Mouse (Mus musculus): ENCODE measurements around the gene Haus8. TPM values are rescaled to one million over a fixed set of nuclear protein-coding genes. Genes with fewer than 3 reads are reported as not detected.
"Not testable (repeated sequence)": the region's sequence is repeated elsewhere in the genome, so short reads cannot be mapped to it uniquely, and the experiment has no call there.

The Haus8 gene
- polyA plus RNA-seq, 1 experiment from 2014 or later: 66.3 TPM

DNA sequence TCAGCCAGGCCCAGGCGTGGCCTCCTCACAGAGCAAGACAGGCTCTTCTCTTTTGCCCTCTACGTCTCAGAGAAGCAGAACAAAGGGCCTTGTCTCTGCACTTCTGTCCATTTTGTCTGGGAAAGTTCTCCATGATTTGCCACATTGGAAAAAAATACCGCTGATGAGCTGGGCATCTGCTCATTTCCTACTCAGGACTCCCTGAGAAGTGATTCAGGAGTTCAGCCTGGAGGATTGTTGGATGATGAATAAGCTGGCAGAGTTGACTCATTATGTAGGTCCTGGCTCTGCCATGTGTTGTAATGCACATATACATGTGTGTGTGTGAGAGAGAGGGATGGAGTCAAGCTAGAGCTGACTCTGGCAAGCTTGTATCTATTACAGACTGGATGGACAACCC, 3.4 kb upstream of the Haus8 start:
- peaks cover 22% of the 10 kb centered on the region for H3K4me1 ChIP-seq
- H3K27me3 ChIP-seq (replicated peaks; ENCODE audit: low read depth, poor library complexity, severe bottlenecking): no peaks in the 10 kb centered on the region
- H3K36me3 ChIP-seq (replicated peaks): peaks cover 7% of the 10 kb centered on the region; the same call in 1 of the 2 replicates
- 88% methylated on average over 3 of the region's 3 CpGs for WGBS
- DNase-seq (ENCODE audit: low spot score): no peak
- no peak overlapping the region for H3K27ac ChIP-seq (replicated peaks)
- no peaks in the 10 kb centered on the region for H3K9me3 ChIP-seq
- no peak overlapping the region for H3K4me3 ChIP-seq

DNA sequence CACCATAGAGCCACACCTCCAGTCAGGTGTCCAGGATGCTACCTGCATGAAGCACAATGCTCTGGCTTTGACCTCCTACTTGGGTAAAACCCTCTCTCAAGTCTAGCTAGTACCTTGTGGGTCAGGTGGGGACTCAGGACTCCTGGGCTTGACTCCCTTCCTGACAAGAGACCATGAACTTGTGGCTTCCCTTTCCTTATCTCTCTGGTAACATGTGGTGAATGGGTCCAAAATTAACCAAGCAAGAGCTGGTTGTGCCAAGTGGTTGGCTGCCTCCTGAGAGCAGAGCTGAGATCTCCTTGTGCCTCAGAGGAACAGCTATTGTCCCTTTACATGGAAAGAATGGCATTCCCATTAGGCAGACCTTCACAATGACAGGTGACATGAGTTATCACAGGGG, 1.7 kb upstream of the Haus8 start:
- Histone ChIP-seq H3K4me1 (peaks cover 26% of the 10 kb centered on the region), H3K36me3 (replicated peaks) (peaks cover 13% of the 10 kb centered on the region; the same call in 1 of the 2 replicates), H3K4me3 (0 out of 2 replicates have a peak overlapping the region, but pooled peaks have one; percentile 89), H3K27ac (replicated peaks) (no peak overlapping the region), H3K9me3 (no peaks in the 10 kb centered on the region), H3K27me3 (replicated peaks; ENCODE audit: low read depth, poor library complexity, severe bottlenecking) (no peaks in the 10 kb centered on the region)
- no peak for DNase-seq (ENCODE audit: low spot score)

DNA sequence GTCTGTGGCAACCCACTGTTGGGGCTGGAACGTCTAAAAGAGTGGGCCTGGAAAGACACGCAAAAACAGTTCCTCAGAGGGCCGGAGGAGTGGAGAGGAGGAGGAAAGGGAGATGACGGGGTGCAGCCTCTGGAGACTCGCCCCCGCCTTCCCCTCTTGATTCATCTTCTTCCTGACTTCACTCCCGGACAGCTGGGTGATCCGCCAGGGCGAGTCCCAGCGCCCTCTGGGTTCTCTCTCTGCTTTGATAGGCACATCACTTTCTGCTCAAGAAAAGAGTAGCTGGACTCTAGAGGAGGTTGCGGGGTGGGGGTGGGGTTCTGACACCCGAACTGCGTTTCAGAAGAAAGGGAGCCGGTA, 397 bp upstream of the Haus8 start:
- Histone ChIP-seq H3K36me3 (replicated peaks) (peaks cover 22% of the 10 kb centered on the region; the same call in 1 of the 2 replicates), H3K4me1 (peaks cover 26% of the 10 kb centered on the region), H3K27me3 (replicated peaks; ENCODE audit: low read depth, poor library complexity, severe bottlenecking) (no peaks in the 10 kb centered on the region), H3K9me3 (no peaks in the 10 kb centered on the region), H3K4me3 (peak overlapping the region; percentile 89), H3K27ac (replicated peaks) (peak overlapping the region; percentile 91)
- DNase-seq (ENCODE audit: low spot score): peak; percentile 55
- under 1% methylated on average over 14 of the region's 14 CpGs for WGBS

DNA sequence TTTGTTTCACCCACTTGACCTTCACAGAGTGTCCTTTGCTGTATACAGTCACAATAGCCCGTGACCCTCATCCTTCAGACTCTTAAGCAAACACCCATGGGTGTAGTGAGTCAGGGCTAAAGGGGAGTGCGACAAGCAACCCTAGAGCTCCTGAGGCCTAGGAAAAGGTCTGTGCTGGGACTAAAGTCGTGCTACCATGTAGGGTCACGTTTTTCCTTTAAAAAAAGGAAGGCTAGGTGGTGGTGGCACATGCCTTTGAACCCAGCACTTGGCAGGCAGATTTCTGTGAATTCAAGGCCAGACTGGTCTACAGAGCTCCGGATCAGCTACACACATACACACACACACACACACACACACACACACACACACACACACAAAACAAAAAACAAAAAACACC, 1.1 kb downstream of the Haus8 start:
- peak overlapping the region; percentile 91 for H3K27ac ChIP-seq (replicated peaks)
- H3K4me3 ChIP-seq: peak overlapping the region; percentile 89
- H3K9me3 ChIP-seq: no peaks in the 10 kb centered on the region
- 27% methylated on average over 5 of the region's 5 CpGs for WGBS
- H3K4me1 ChIP-seq: peaks cover 26% of the 10 kb centered on the region
- peaks cover 34% of the 10 kb centered on the region for H3K36me3 ChIP-seq (replicated peaks)
- no peak for DNase-seq (ENCODE audit: low spot score)
- H3K27me3 ChIP-seq (replicated peaks; ENCODE audit: low read depth, poor library complexity, severe bottlenecking): no peaks in the 10 kb centered on the region

DNA sequence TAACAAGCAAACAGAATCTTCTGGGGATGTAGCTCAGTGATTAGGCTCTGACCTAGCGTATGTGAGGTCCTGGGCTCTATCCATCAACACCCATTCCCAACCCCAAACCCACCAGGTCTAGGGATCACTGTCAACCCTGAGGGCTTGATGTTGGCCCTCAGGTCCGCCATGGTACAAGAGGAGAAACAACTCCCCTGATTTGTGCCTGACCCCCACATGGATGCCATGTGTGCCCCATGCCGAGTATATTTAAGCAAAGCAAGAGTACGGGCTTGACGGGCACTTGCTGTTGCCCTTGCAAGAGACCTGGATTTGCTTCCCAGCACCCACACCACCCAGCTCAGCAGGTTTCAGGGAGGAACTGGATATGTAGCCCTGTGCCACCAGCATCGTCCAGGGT, 4.4 kb downstream of the Haus8 start:
- 92% methylated on average over 6 of the region's 6 CpGs for WGBS

DNA sequence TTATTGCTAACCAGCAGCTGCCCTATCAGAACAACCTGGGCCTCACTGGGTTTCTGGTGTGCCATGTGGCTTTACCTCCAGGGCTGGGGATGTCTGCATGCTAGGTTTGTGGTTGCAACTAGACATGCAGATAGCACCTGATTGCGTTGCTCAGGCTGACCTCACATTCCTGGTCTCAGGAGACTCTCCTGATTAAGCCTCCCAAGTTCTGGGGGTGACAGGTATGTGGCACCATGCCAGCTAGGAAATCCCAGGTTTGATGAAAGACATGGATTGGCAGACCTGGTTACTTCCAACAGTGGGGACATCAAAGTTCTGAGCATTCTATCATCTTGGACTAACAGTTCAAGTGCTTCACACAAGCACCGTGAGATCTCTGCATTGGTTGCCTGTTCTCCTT, 5.0 kb downstream of the Haus8 start:
- H3K36me3 ChIP-seq (replicated peaks): peaks cover 56% of the 10 kb centered on the region
- 91% methylated on average over 2 of the region's 2 CpGs for WGBS
- H3K27ac ChIP-seq (replicated peaks): no peak overlapping the region
- H3K4me3 ChIP-seq: no peak overlapping the region
- H3K4me1 ChIP-seq: peaks cover 12% of the 10 kb centered on the region; the same call in 1 of the 2 replicates
- no peak for DNase-seq (ENCODE audit: low spot score)
- H3K27me3 ChIP-seq (replicated peaks; ENCODE audit: low read depth, poor library complexity, severe bottlenecking): no peaks in the 10 kb centered on the region
- no peaks in the 10 kb centered on the region for H3K9me3 ChIP-seq

More for the DNA sequence above, 4.4 kb downstream of the Haus8 start:
- DNase-seq (ENCODE audit: low spot score); H3K27ac ChIP-seq (replicated peaks); H3K27me3 ChIP-seq (replicated peaks; ENCODE audit: low read depth, poor library complexity, severe bottlenecking); H3K9me3 ChIP-seq; H3K4me3 ChIP-seq: not testable (repeated sequence)
- Histone ChIP-seq H3K36me3 (replicated peaks) (peaks cover 50% of the 10 kb centered on the region), H3K4me1 (peaks cover 14% of the 10 kb centered on the region)

DNA sequence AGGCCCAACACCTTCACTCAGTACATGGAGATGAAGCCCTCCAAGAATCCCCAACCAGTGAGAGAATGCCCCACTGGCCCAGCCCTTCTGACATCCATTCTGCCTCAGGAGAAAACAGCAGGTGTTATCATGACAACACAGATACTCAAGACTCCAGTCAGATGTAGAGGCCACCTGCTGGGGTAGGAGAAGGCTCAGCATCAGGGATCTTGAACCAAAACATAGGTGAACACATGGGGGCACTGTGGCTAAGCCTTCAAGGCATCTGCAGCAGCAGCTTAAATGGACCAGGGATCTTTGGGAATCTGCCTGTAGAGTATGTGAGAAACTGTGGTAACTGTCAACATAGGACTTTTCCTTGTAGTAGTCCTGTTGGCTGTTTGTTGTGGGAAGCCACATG, 11.5 kb downstream of the Haus8 start:
- Histone ChIP-seq H3K36me3 (replicated peaks) (peaks cover 66% of the 10 kb centered on the region), H3K27ac (replicated peaks) (no peak overlapping the region), H3K4me3 (no peak overlapping the region), H3K4me1 (no peaks in the 10 kb centered on the region), H3K27me3 (replicated peaks; ENCODE audit: low read depth, poor library complexity, severe bottlenecking) (no peaks in the 10 kb centered on the region), H3K9me3 (peaks cover 6% of the 10 kb centered on the region; the same call in 1 of the 2 replicates)
- DNase-seq (ENCODE audit: low spot score): no peak

DNA sequence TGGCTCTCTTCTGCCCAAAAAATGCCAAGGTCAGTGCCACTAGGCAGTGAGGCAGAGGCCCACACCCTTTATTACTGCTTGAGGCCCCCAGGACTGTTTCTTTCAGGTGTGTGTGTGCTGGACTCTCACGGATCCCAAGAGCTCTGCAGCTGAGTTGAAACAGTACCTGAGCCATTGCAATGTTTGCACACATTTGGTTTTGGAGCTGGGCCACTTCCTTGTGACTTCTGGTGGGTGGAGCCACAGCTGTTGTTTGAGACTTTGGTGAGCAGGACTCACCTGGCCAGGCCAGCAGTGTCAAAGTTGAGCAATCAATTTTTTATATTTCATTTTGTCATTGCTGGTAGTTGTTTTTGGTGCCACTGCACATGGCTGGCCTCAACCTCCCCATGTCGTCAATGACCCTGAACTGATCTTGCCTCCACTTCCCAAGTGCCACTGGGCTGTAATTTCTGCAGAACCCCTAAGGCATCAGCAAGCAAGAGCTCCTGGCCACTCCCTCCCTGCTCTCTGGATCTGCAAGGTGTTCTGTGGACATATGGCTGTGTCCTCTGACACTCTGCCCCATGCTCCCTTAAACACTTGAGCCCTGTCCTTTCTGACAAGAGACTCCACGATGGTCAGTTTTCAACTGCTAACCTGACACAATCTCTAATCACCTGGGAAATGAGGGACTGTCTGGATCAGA, 16.0 kb downstream of the Haus8 start:
- Histone ChIP-seq H3K36me3 (replicated peaks) (peaks cover 73% of the 10 kb centered on the region), H3K27me3 (replicated peaks; ENCODE audit: low read depth, poor library complexity, severe bottlenecking) (no peaks in the 10 kb centered on the region), H3K9me3 (no peaks in the 10 kb centered on the region), H3K27ac (replicated peaks) (no peak overlapping the region), H3K4me3 (no peak overlapping the region), H3K4me1 (no peaks in the 10 kb centered on the region)
- no peak for DNase-seq (ENCODE audit: low spot score)
- WGBS: 84% methylated on average over 3 of the region's 3 CpGs

DNA sequence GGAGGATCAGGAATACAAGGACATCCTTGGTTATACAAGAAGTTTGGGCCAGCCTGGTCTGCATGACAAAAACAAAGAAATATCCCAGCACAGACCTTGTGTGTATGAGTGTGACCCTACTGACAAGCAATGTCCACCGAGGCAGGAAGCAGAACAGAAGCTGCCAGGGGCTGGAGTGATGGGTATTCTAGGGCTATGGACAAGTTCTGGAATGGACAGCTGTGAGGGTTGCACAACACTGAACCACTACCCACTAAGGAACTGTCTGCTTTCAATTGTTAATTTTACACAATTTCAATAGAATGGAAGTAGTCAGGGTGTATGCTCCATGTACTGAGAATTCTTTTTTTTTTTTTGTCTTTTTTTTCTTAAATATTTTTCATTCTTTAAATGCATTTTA, 24.5 kb downstream of the Haus8 start:
- H3K27me3 ChIP-seq (replicated peaks; ENCODE audit: low read depth, poor library complexity, severe bottlenecking): no peaks in the 10 kb centered on the region
- H3K4me3 ChIP-seq: no peak overlapping the region
- 85% methylated on average over 1 of the region's 1 CpGs for WGBS
- H3K36me3 ChIP-seq (replicated peaks): peaks cover 33% of the 10 kb centered on the region
- no peaks in the 10 kb centered on the region for H3K9me3 ChIP-seq
- no peak overlapping the region for H3K27ac ChIP-seq (replicated peaks)
- no peaks in the 10 kb centered on the region for H3K4me1 ChIP-seq
- no peak for DNase-seq (ENCODE audit: low spot score)

DNA sequence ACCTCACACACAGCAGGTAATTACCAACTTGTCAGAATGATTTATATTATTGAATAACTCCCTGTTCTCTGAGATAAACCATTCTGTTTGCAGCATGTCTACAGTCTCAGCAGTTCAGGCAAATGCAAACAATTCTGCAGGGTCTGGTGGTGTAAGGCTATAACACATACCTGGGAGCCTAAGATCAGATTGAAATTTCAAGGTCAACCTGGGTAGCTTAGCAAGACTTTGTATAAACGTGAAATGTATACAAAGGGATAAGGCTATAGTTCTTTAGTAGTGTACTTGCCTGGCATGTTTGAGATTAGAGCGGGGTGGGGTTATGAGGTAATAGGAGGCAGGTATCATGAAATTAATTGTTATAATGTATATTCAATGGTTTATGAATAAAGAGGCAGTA, 30.0 kb downstream of the Haus8 start:
- H3K4me3 ChIP-seq: no peak overlapping the region
- no peak for DNase-seq (ENCODE audit: low spot score)
- WGBS: 87% methylated on average over 2 of the region's 2 CpGs
- no peak overlapping the region for H3K27ac ChIP-seq (replicated peaks)
- H3K36me3 ChIP-seq (replicated peaks): peaks cover 3% of the 10 kb centered on the region; the same call in 1 of the 2 replicates
- no peaks in the 10 kb centered on the region for H3K9me3 ChIP-seq
- no peaks in the 10 kb centered on the region for H3K27me3 ChIP-seq (replicated peaks; ENCODE audit: low read depth, poor library complexity, severe bottlenecking)
- no peaks in the 10 kb centered on the region for H3K4me1 ChIP-seq

DNA sequence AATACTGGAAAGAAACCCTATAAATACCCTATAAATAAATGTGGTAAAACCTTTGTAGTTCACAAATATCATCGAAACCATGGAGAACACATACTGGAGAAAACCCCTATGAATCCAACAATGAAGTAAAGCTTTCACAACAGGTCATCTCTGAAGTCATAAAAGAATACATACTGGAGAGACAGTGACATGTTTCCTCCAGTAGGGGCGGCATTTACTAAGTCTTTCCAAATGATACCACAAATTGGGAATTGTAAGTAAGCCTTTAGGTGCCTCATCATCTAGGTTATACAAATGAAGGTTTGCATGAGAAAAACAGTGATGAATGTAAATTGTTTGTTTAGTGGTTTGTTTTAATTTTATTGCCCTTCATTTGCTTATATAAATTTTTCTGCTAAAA, 48.2 kb downstream of the Haus8 start:
- Histone ChIP-seq H3K4me3 (no peak overlapping the region), H3K27me3 (replicated peaks; ENCODE audit: low read depth, poor library complexity, severe bottlenecking) (no peaks in the 10 kb centered on the region), H3K36me3 (replicated peaks) (no peaks in the 10 kb centered on the region), H3K27ac (replicated peaks) (no peak overlapping the region), H3K9me3 (no peaks in the 10 kb centered on the region), H3K4me1 (no peaks in the 10 kb centered on the region)
- 47% methylated on average over 2 of the region's 2 CpGs for WGBS
- DNase-seq (ENCODE audit: low spot score): no peak

DNA sequence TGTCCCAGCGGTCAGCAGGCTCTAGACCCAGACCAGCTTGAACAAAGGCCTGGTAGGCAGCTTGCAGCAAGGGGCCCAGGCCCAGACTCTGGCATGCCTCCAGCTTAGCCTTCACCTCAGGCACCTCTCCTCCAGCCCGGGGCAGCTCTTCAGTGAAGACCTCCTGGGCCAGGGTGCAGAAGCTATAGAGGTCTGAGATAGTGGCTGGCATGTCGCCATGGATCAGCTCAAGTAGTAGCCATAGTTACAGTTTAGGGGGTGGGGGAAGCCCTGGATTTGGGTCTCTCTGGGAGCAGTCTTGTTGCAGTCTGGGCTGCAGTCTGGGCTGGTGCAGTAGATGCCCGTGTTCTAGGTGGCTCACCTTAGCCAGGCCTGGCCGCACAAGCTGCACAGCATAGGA, 58.5 kb downstream of the Haus8 start:
- not testable (repeated sequence) for H3K27ac ChIP-seq (replicated peaks); H3K27me3 ChIP-seq (replicated peaks; ENCODE audit: low read depth, poor library complexity, severe bottlenecking); H3K4me1 ChIP-seq; H3K4me3 ChIP-seq; DNase-seq (ENCODE audit: low spot score); H3K9me3 ChIP-seq; H3K36me3 ChIP-seq (replicated peaks)
- WGBS: 87% methylated on average over 5 of the region's 5 CpGs

DNA sequence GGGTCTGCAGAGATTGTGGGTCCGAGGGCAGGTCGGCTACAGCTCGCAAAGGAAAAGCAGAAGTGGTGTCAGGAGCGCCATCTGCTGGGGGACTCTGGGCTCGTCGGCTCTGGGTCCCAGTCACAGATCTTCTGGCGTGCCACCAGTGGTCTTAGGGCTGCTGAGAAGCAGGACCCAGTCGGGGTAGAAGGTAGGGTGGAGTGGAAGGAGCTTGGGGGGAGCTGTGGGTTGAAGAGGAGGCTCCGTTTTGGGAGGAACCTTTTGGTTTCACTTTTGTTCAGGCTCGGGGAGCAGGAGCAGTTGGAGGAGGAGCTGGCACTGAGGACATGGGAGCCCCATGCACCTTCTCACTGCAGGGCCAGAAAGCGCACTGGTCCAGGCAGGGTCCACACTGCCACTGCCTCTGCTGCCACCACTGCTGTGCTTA, 67.2 kb downstream of the Haus8 start:
- H3K4me3 ChIP-seq; H3K27me3 ChIP-seq (replicated peaks; ENCODE audit: low read depth, poor library complexity, severe bottlenecking); H3K9me3 ChIP-seq; H3K4me1 ChIP-seq; H3K27ac ChIP-seq (replicated peaks); H3K36me3 ChIP-seq (replicated peaks); DNase-seq (ENCODE audit: low spot score): not testable (repeated sequence)
- 19% methylated on average over 7 of the region's 11 CpGs for WGBS
